Mouse (Mus musculus) intestine, embryonic 14.5 days (tissue): ENCODE data around the gene Aadacl3. TPM values are rescaled to one million over a fixed set of nuclear protein-coding genes. Genes with fewer than 3 reads are reported as not detected.
A peak's percentile ranks its signal among the peaks of the same experiment; 100 is the strongest.

Experiments used
- ATAC-seq: fragments of 200-750 bp; cut with Nextera tagmentation; replicated peaks from 2 replicates; pipeline ENCODE4 v1.8.0; 2017; ENCODE audit warnings: low read depth, moderate number of reproducible peaks, moderate TSS enrichment, moderate library complexity; ENCODE audit not compliant: low FRiP score, low TSS enrichment
- DNase-seq: peaks from one replicate; pipeline ENCODE4 v3.0.0-alpha.2; 2018; ENCODE audit warnings: low spot score
- H3K27ac ChIP-seq: fragments of 300-500 bp; sonication (generic); 2 replicates; pipeline ENCODE4 v1.5.1; 2014; ENCODE audit warnings: low read depth, mild to moderate bottlenecking, control low read depth
- H3K27me3 ChIP-seq: fragments of 300-500 bp; sonication (generic); replicated peaks from 2 replicates; pipeline ENCODE4 v1.6.1; 2014; ENCODE audit warnings: low read length, control low read depth; ENCODE audit not compliant: control insufficient read depth, insufficient read depth
- H3K36me3 ChIP-seq: fragments of 300-500 bp; sonication (generic); 2 replicates; pipeline ENCODE4 v1.6.1; 2014; ENCODE audit warnings: low read length, control low read depth; ENCODE audit not compliant: control insufficient read depth, insufficient read depth
- H3K4me1 ChIP-seq: fragments of 300-500 bp; sonication (generic); replicated peaks from 2 replicates; pipeline ENCODE4 v1.6.1; 2014; ENCODE audit warnings: low read length, control low read depth, mixed read lengths; ENCODE audit not compliant: control insufficient read depth, insufficient read depth
- H3K4me2 ChIP-seq: fragments of 300-500 bp; sonication (generic); 2 replicates; pipeline ENCODE4 v1.6.1; 2014; ENCODE audit warnings: low read length
- H3K4me3 ChIP-seq: fragments of 300-500 bp; sonication (generic); 2 replicates; pipeline ENCODE4 v1.5.1; 2014; ENCODE audit warnings: low read depth, low read length, control low read depth, mixed read lengths
- H3K9ac ChIP-seq: fragments of 300-500 bp; sonication (generic); 2 replicates; pipeline ENCODE4 v1.6.1; 2014; ENCODE audit warnings: mild to moderate bottlenecking, low read length
- H3K9me3 ChIP-seq: fragments of 300-500 bp; sonication (generic); 2 replicates; pipeline ENCODE4 v1.6.1; 2016; ENCODE audit warnings: low read length, control low read depth; ENCODE audit not compliant: control insufficient read depth
- whole genome bisulfite sequencing: fragments of 180-500 bp; shearing (Covaris S2); extraction: QIAGEN DNeasy Blood & Tissue Kit; methylation state at CpG from one replicate; pipeline ENCODE4 v1.1.7; 2014; 5-methylcytosine and 5-hydroxymethylcytosine counted together
- polyA plus RNA-seq: library from polyadenylated mRNA; unstranded; fragments of >200 nt; fragmentation: Nextera tagmentation; extraction: Ambion mirVana; gene quantifications from 2 replicates; pipeline ENCODE4 v1.2.1, GENCODE M21; 2014

Aadacl3 gene
- polyA plus RNA-seq, 1 experiment from 2014 or later, result not detected

DNA sequence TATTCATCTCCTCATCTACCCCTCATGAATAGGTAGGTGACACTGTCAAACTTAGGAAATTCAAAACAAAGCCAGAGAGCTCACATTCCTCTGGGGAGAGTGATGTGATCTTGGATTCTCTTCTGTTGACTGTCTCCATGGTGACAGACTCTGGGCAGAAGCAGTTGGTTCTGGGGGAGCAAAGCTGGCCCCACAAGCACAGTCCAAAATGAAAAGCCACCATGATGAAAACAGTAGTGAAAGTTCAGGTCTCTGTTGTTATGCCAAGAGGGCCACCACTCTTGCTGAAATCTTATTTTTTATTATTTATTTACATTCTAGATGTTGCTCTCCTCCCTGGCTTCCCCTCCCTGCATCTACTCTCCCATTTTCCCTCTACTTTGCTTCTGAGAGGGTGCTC is 24.9 kb downstream of the Aadacl3 start, which contains the start of gene 1700012P22Rik:
1700012P22Rik (minus strand) TSS at position 101 of the 400 bp plus-strand sequence.
- no peaks in the 10 kb centered on the region for H3K27me3 ChIP-seq
- ATAC-seq, result no peak
- no peak within 1 kb of the TSS for H3K27ac ChIP-seq

DNA sequence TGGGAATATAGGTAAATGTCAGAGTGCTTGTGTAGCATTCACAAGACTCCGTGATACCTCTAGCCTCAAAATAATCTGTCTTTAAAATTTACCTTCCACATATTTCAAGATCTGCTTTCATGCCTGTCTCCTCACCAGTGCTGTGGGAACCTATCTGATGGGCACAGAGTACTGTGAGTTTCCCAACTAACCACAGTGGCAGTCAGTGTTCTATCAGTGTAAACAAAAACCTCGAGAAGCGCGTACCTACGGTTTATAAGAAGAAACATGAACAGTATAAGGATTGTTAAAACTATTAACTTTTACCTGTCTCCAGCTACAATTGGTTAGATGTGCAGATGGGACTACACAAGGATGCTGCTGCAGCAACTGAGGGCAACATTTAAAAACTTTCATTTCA is 30.3 kb downstream of the Aadacl3 start:
- H3K4me1 ChIP-seq, result no peaks in the 10 kb centered on the region
- no peak overlapping the region for H3K4me2 ChIP-seq
- 78% methylated on average over 5 of the region's 5 CpGs for WGBS
- ATAC-seq (no peak), DNase-seq (no peak)
- no peak overlapping the region for H3K4me3 ChIP-seq
- no peak overlapping the region for H3K27ac ChIP-seq
- H3K9ac ChIP-seq, result no peak overlapping the region
- no peaks in the 10 kb centered on the region for H3K9me3 ChIP-seq
- H3K27me3 ChIP-seq, result no peaks in the 10 kb centered on the region
- H3K36me3 ChIP-seq, result no peaks in the 10 kb centered on the region

More for the DNA sequence above, 24.9 kb downstream of the Aadacl3 start, which contains the start of gene 1700012P22Rik:
- H3K4me1 ChIP-seq, result no peaks in the 10 kb centered on the region
- H3K9me3 ChIP-seq, result no peaks in the 10 kb centered on the region
- H3K4me2 ChIP-seq, result no peak within 1 kb of the TSS
- no peak within 1 kb of the TSS for H3K9ac ChIP-seq
- H3K4me3 ChIP-seq, result no peak within 1 kb of the TSS
- no peaks in the 10 kb centered on the region for H3K36me3 ChIP-seq
- DNase-seq, result no peak

DNA sequence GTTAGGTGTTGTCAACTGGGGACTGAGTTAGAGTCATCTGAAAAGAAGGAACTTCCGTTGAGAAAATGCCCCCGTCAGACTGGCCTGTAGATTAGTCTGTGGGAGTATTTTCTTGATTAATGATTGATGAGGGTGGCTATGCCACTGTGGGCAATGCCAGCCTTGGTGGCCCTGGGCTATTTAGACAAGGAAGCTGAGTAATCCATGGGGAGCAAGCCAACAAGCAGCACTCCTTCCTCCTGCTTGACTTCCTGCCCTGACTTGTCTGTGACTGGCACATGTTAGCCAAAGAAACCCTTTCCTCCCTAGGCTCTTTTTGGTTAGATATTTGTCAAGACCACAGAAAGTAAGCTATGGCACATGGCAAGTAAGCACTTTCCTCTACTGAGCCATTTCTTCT is 32.8 kb downstream of the Aadacl3 start:
- no peak overlapping the region for H3K4me2 ChIP-seq
- no peak for ATAC-seq
- DNase-seq, result no peak
- WGBS, result 65% methylated on average over 2 of the region's 2 CpGs
- no peaks in the 10 kb centered on the region for H3K4me1 ChIP-seq
- no peak overlapping the region for H3K27ac ChIP-seq
- H3K9ac ChIP-seq, result no peak overlapping the region
- H3K27me3 ChIP-seq, result no peaks in the 10 kb centered on the region
- H3K36me3 ChIP-seq, result no peaks in the 10 kb centered on the region
- no peaks in the 10 kb centered on the region for H3K9me3 ChIP-seq
- no peak overlapping the region for H3K4me3 ChIP-seq

DNA sequence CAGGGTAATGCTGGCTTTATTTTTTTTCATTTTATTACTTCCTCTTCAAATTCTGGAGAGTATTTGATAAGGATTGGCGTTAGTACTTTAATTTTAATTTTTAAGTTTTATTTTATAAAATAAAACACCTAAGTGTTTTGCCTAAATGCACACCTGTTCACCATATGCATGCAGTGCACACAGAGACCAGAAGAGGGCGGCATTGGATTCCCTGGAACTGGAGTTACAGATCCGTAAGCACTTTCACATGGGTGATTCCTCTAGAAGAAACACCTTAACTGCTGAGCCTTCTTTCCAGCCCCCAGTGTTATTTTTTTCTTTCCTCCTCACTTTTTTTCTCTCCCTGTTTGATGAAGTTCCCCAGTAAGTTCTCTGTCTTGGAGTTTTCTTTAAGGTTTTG is 34.7 kb downstream of the Aadacl3 start:
- Histone ChIP-seq H3K4me3 (no peak overlapping the region), H3K4me1 (no peaks in the 10 kb centered on the region), H3K9ac (no peak overlapping the region), H3K9me3 (no peaks in the 10 kb centered on the region), H3K36me3 (no peaks in the 10 kb centered on the region), H3K4me2 (no peak overlapping the region), H3K27ac (no peak overlapping the region), H3K27me3 (no peaks in the 10 kb centered on the region)
- no peak for ATAC-seq
- DNase-seq, result no peak
- WGBS, result 12% methylated on average over 3 of the region's 3 CpGs

DNA sequence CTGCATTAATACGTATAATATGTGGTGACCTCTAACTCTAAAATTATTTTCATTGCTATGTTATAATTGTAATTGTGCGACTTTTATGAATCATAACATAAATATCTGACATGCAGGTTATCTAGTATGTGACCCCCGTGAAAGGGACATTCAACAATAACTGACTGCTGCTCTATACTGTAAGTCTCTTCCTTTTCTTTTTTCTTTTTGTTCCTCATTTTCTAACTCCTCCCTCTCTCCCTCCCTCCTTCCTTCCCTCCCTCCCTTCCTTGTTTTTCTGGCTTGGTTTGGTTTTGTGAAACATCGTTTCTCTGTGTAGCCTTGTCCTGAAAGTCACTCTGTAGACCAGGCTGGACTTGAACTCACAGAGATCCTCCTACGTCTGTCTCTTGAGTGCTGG is 39.0 kb downstream of the Aadacl3 start:
- H3K4me1 ChIP-seq, result no peaks in the 10 kb centered on the region
- H3K9me3 ChIP-seq, result no peaks in the 10 kb centered on the region
- 79% methylated on average over 5 of the region's 5 CpGs for WGBS
- H3K27me3 ChIP-seq, result no peaks in the 10 kb centered on the region
- H3K36me3 ChIP-seq, result no peaks in the 10 kb centered on the region
- no peak overlapping the region for H3K4me3 ChIP-seq
- DNase-seq, result no peak
- no peak overlapping the region for H3K9ac ChIP-seq
- H3K27ac ChIP-seq, result no peak overlapping the region
- no peak overlapping the region for H3K4me2 ChIP-seq
- no peak for ATAC-seq

DNA sequence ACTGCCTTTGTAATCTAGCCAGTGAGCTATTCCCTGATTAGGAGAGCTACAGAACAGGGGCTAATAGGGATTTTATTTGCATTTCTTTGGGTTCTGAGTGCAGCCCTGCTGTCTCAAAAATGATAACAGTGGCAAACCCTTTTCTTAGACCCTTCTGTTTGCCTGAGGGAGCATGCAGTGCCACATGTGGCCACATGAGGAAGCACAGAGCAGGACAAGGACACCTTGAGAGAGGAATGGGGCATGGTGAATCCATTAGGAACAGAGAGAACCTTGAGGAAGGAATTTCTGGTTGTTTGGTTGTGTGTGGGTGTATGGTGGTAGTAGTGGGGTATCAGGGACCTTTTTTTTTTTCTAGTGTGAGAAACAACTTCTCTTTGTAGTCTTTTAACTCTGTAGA is 42.9 kb downstream of the Aadacl3 start:
- Histone ChIP-seq H3K9me3 (no peaks in the 10 kb centered on the region), H3K4me2 (no peak overlapping the region), H3K36me3 (no peaks in the 10 kb centered on the region), H3K4me3 (no peak overlapping the region), H3K9ac (no peak overlapping the region), H3K4me1 (no peaks in the 10 kb centered on the region), H3K27ac (no peak overlapping the region), H3K27me3 (no peaks in the 10 kb centered on the region)
- DNase-seq (no peak), ATAC-seq (no peak)

DNA sequence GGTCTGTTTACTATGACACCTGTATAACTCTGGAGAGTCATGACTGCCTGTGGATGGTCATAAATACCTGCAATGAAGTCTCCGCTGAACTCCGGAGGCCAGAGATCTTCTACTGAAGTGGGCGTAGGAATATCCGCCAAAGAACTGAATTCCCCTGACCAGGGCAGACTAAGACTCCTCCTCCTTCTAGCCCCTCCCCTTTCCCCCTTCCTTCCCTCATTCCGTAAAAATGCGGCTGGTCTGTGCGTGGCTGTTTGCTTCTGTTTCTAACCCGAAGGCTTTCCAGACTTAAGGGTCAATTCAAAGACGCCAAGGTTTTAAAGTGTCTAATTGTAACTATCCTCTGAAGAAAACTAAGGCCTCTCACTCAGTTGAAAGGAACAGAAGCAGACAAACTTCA is 55.3 kb downstream of the Aadacl3 start, which contains the start of gene Pramef12:
Pramef12 (minus strand) TSS at position 175 of the 400 bp plus-strand sequence.
- H3K36me3 ChIP-seq, result no peaks in the 10 kb centered on the region
- no peak within 1 kb of the TSS for H3K4me3 ChIP-seq
- no peak within 1 kb of the TSS for H3K4me2 ChIP-seq
- no peaks in the 10 kb centered on the region for H3K27me3 ChIP-seq
- no peak within 1 kb of the TSS for H3K27ac ChIP-seq
- H3K9me3 ChIP-seq, result no peaks in the 10 kb centered on the region
- 71% methylated on average over 9 of the region's 9 CpGs for WGBS
- no peaks in the 10 kb centered on the region for H3K4me1 ChIP-seq
- H3K9ac ChIP-seq, result no peak within 1 kb of the TSS
- no peak for ATAC-seq
- DNase-seq, result no peak

DNA sequence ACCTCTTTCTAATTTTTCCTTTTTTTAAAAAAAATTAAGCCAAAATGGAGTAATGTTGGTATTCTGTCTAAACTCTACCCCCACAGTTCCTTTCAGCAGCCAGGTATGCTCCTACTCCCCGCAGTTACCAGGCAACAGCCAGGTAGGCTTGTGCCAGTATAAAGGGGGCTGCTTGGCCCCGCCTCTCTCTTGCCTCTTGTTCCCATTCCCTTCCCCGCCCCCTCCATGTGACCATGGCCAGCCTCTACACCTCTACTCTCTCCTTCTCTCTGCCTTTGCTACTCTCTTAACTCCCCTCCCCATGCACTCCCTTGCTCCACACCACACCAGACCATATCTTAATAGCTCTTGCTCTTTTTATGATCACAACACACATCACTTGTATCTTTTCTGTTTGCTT is 57.3 kb downstream of the Aadacl3 start:
- Histone ChIP-seq H3K27ac (no peak overlapping the region), H3K4me3 (no peak overlapping the region), H3K4me2 (no peak overlapping the region), H3K27me3 (no peaks in the 10 kb centered on the region), H3K4me1 (no peaks in the 10 kb centered on the region), H3K9me3 (no peaks in the 10 kb centered on the region), H3K36me3 (no peaks in the 10 kb centered on the region), H3K9ac (no peak overlapping the region)
- DNase-seq (no peak), ATAC-seq (no peak)
- 76% methylated on average over 3 of the region's 3 CpGs for WGBS

DNA sequence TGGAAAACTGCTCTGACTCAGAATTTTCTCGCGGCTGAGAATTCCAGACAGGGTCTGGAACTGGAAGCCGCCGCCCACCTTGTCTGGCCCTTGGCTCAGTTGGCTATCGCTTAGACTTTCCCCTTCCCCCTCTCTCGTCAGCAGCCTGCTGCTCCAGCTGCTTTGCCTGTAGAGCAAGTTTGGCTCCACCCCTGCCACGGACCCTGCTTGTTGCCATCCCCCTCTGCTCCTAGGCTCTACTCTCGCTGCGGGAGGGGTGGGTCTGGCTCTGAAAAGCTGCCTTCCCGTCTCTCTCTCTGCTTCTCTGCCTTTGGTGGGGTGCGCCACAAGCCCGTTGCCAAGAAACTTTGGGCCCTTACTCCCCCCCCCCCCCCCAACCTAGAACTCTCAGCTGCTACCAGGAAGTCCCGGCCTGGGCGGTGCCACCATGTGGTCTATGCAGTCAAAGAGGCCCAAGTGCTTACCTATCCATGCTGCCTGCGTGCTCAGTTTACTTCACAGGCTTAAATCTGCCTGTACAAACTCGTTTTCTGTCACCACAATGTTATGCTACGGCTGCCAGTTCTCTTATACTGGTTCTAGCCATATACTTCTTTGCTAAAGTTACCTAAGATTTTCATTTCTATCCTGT is 59.0 kb downstream of the Aadacl3 start:
- ATAC-seq (peak; percentile 88), DNase-seq (peak; percentile 79)
- 6% methylated on average over 17 of the region's 17 CpGs for WGBS
- H3K4me3 ChIP-seq, result peak overlapping the region; percentile 12
- peak overlapping the region; percentile 40 for H3K4me2 ChIP-seq
- H3K9me3 ChIP-seq, result no peaks in the 10 kb centered on the region
- H3K9ac ChIP-seq, result no peak overlapping the region
- peak overlapping the region; percentile 16; the same call in 1 of the 2 replicates for H3K27ac ChIP-seq
- H3K27me3 ChIP-seq, result no peaks in the 10 kb centered on the region
- H3K36me3 ChIP-seq, result no peaks in the 10 kb centered on the region
- no peaks in the 10 kb centered on the region for H3K4me1 ChIP-seq
